Mouse (Mus musculus): Measurements from ENCODE around the gene Cdc20.

Gene Cdc20

GRCm38 (mm10) chr4:118436820-118437603 lies at the start of gene Cdc20:
TSS of gene Cdc20 (minus strand) at chr4:118437352.
- in situ Hi-C loops (cut with MboI; ENCODE audit: unreplicated experiment in 2 of 2) = loop anchor here in 1 of 2 experiments (10.0 kb wide), 1 partner anchor 188 kb away; the partner anchor contains the start of genes Cfap57 and Ebna1bp2

GRCm38 (mm10) chr4:118476773-118477530 lies 39.8 kb upstream of the Cdc20 start:
- in situ Hi-C loops (cut with MboI; ENCODE audit: unreplicated experiment in 2 of 2) = no loop called here

GRCm38 (mm10) chr4:118472687-118473086 lies 35.5 kb upstream of the Cdc20 start:
- in situ Hi-C loops (cut with MboI; ENCODE audit: unreplicated experiment in 2 of 2) = no loop called here

GRCm38 (mm10) chr4:118471281-118471680 lies 34.1 kb upstream of the Cdc20 start:
- in situ Hi-C loops (cut with MboI; ENCODE audit: unreplicated experiment in 2 of 2) = no loop called here

- in situ Hi-C loops (cut with MboI; ENCODE audit: unreplicated experiment in 2 of 2) = no loop called here
Observed at GRCm38 (mm10) chr4:118465697-118466163, 28.6 kb upstream of the Cdc20 start.

- in situ Hi-C loops (cut with MboI; ENCODE audit: unreplicated experiment in 2 of 2) = no loop called here
Observed at GRCm38 (mm10) chr4:118464956-118465355, 27.8 kb upstream of the Cdc20 start.

- in situ Hi-C loops (cut with MboI; ENCODE audit: unreplicated experiment in 2 of 2) = no loop called here
Observed at GRCm38 (mm10) chr4:118457345-118457975, 20.3 kb upstream of the Cdc20 start, which contains the start of gene Mpl. TSS of gene Mpl (minus strand) at chr4:118457513.

- in situ Hi-C loops (cut with MboI; ENCODE audit: unreplicated experiment in 2 of 2) = no loop called here
Observed at GRCm38 (mm10) chr4:118446415-118447153, 9.4 kb upstream of the Cdc20 start.

GRCm38 (mm10) chr4:118445781-118446414 lies 8.7 kb upstream of the Cdc20 start:
- in situ Hi-C loops (cut with MboI; ENCODE audit: unreplicated experiment in 2 of 2) = no loop called here

GRCm38 (mm10) chr4:118445088-118445487 lies 7.9 kb upstream of the Cdc20 start:
- in situ Hi-C loops (cut with MboI; ENCODE audit: unreplicated experiment in 2 of 2) = no loop called here

- in situ Hi-C loops (cut with MboI; ENCODE audit: unreplicated experiment in 2 of 2) = loop anchor here in 1 of 2 experiments (10.0 kb wide), 1 partner anchor 187 kb away; the partner anchor contains the start of genes Cfap57 and Ebna1bp2
Observed at GRCm38 (mm10) chr4:118437829-118438253, 689 bp upstream of the Cdc20 start.

GRCm38 (mm10) chr4:118432332-118432731 lies 4.8 kb downstream of the Cdc20 start:
- in situ Hi-C loops (cut with MboI; ENCODE audit: unreplicated experiment in 2 of 2) = loop anchor here in 1 of 2 experiments (10.0 kb wide), 1 partner anchor 192 kb away; the partner anchor contains the start of genes Cfap57 and Ebna1bp2

GRCm38 (mm10) chr4:118429215-118429895 lies 7.8 kb downstream of the Cdc20 start:
- in situ Hi-C loops (cut with MboI; ENCODE audit: unreplicated experiment in 2 of 2) = no loop called here

GRCm38 (mm10) chr4:118428531-118429214 lies 8.5 kb downstream of the Cdc20 start:
- in situ Hi-C loops (cut with MboI; ENCODE audit: unreplicated experiment in 2 of 2) = no loop called here

GRCm38 (mm10) chr4:118427768-118428451 lies 9.2 kb downstream of the Cdc20 start, which contains the start of gene Elovl1:
TSS of gene Elovl1 (plus strand) at chr4:118428093.
- in situ Hi-C loops (cut with MboI; ENCODE audit: unreplicated experiment in 2 of 2) = no loop called here

GRCm38 (mm10) chr4:118427415-118427767 lies 9.8 kb downstream of the Cdc20 start:
- in situ Hi-C loops (cut with MboI; ENCODE audit: unreplicated experiment in 2 of 2) = no loop called here

GRCm38 (mm10) chr4:118425374-118425773 lies 11.8 kb downstream of the Cdc20 start:
- in situ Hi-C loops (cut with MboI; ENCODE audit: unreplicated experiment in 2 of 2) = no loop called here

Measured in v-Abl transformed pro-B cells (cell line).